Mouse (Mus musculus): ENCODE data around the gene Mlip.

DNA sequence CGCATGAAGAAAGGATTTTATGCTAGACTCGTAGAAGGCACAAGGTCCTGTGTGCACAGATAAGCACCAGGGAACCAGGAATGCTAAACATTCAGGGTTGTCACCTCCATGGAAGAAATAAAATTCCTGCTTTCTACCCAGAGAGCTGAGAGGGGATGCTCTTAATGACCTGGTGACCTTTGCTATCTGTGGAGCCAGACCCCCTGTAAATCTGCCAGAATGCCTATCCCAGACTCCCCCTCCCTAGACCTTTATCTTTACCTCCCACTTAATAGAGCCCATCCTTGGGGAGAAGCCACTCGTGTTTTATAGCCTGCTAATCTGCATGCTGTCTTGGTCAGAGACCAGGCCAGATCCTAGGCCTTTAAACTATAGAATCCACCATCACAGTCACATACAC, 29.7 kb upstream of the Mlip start:
- TF ChIP-seq FLI1 (IDR thresholded peaks at IDR 0.05; ENCODE audit: low read length) (no peak), GATA1 (IDR thresholded peaks at IDR 0.05; ENCODE audit: borderline replicate concordance, low read length) (no peak)
